Mouse (Mus musculus) MEL (cell line): ENCODE data around the gene Tsc22d1. TPM values are rescaled to one million over a fixed set of nuclear protein-coding genes. Genes with fewer than 3 reads are reported as not detected.

Source experiments
- DNase-seq: peaks from one replicate; pipeline ENCODE4 v3.0.0; 2011; ENCODE audit warnings: low read depth, low spot score
- H3K27ac ChIP-seq: 2 replicates; pipeline ENCODE4 v1.5.1; 2012; ENCODE audit warnings: low read depth, mild to moderate bottlenecking, control low read depth, low read length, moderate library complexity; ENCODE audit not compliant: control insufficient read depth
- H3K27me3 ChIP-seq, 2 experiments: fragments of 150-350 bp in 1 of 2; sonication (generic) in 1 of 2; 2 replicates each; pipeline ENCODE4 v1.6.1; 2012; ENCODE audit warnings: low read length in 2 of 2, mild to moderate bottlenecking in 2 of 2, improper control_type of control experiment in 1 of 2, moderate library complexity in 1 of 2; ENCODE audit not compliant: insufficient read depth in 2 of 2, control insufficient read depth in 1 of 2
- H3K36me3 ChIP-seq, 2 experiments: 2 replicates each; pipeline ENCODE4 v1.6.1; 2012 to 2014; ENCODE audit warnings: low read length in 2 of 2, improper control_type of control experiment in 1 of 2, inconsistent platforms in 1 of 2, mild to moderate bottlenecking in 1 of 2; ENCODE audit not compliant: insufficient read depth in 2 of 2, control insufficient read depth in 1 of 2
- H3K4me1 ChIP-seq, 2 experiments: fragments of 150-350 bp in 1 of 2; sonication (generic) in 1 of 2; 2 replicates each; pipeline ENCODE4 v1.6.1; 2012; ENCODE audit warnings: low read length in 2 of 2, improper control_type of control experiment in 1 of 2, mild to moderate bottlenecking in 1 of 2; ENCODE audit not compliant: insufficient read depth in 2 of 2, control insufficient read depth in 1 of 2
- H3K4me3 ChIP-seq, 2 experiments: fragments of 150-350 bp in 1 of 2; sonication (generic) in 1 of 2; 2 replicates each; pipeline ENCODE4 v1.5.1; 2012; ENCODE audit warnings: low read depth in 2 of 2, low read length in 2 of 2, mild to moderate bottlenecking in 2 of 2, moderate library complexity in 2 of 2, control low read depth in 1 of 2, improper control_type of control experiment in 1 of 2; ENCODE audit not compliant: control insufficient read depth in 1 of 2, insufficient read depth in 1 of 2
- H3K79me2 ChIP-seq: 2 replicates; pipeline ENCODE4 v1.6.1; 2012; ENCODE audit warnings: mild to moderate bottlenecking, low read length, moderate library complexity; ENCODE audit not compliant: control insufficient read depth, poor library complexity, insufficient read depth
- H3K9ac ChIP-seq: 2 replicates; pipeline ENCODE4 v1.6.1; 2012; ENCODE audit warnings: low read depth, mild to moderate bottlenecking, control low read depth, low read length, moderate library complexity; ENCODE audit not compliant: control insufficient read depth, poor library complexity, severe bottlenecking
- H3K9me3 ChIP-seq: fragments of 150-350 bp; sonication (generic); replicated peaks from 2 replicates; pipeline ENCODE4 v1.6.1; 2012; ENCODE audit warnings: mild to moderate bottlenecking, low read length, improper control_type of control experiment, moderate library complexity; ENCODE audit not compliant: insufficient read depth
- BHLHE40 ChIP-seq: IDR thresholded peaks from 2 replicates; pipeline ENCODE4 v1.6.1; 2012; ENCODE audit warnings: low read depth, mild to moderate bottlenecking, inconsistent platforms, low read length, improper control_type of control experiment, borderline replicate concordance
- CHD1 ChIP-seq: IDR thresholded peaks from 2 replicates; pipeline ENCODE4 v1.6.1; 2012; ENCODE audit warnings: low read depth, mild to moderate bottlenecking, inconsistent platforms, low read length, improper control_type of control experiment
- ELF1 ChIP-seq: IDR thresholded peaks from 2 replicates; pipeline ENCODE4 v1.6.1; 2014; ENCODE audit warnings: low read depth, mild to moderate bottlenecking, inconsistent platforms, low read length, improper control_type of control experiment, moderate library complexity
- ETS1 ChIP-seq: IDR thresholded peaks from 2 replicates; pipeline ENCODE4 v1.6.1; 2012; ENCODE audit warnings: low read depth, mild to moderate bottlenecking, inconsistent platforms, low read length, improper control_type of control experiment, moderate library complexity
- GABPA ChIP-seq: IDR thresholded peaks from 2 replicates; pipeline ENCODE4 v1.6.1; 2012; ENCODE audit warnings: low read depth, mild to moderate bottlenecking, inconsistent platforms, low read length, improper control_type of control experiment, moderate library complexity
- KAT2A ChIP-seq: conservative IDR thresholded peaks from 2 replicates; pipeline ENCODE4 v1.6.1; 2012; ENCODE audit warnings: low read depth, low read length, improper control_type of control experiment, inconsistent platforms
- MAFK ChIP-seq: IDR thresholded peaks from 2 replicates; pipeline ENCODE4 v1.6.1; 2011; ENCODE audit warnings: low read depth, mild to moderate bottlenecking, low read length, improper control_type of control experiment, borderline replicate concordance
- MAZ ChIP-seq: IDR thresholded peaks from 2 replicates; pipeline ENCODE4 v1.6.1; 2012; ENCODE audit warnings: low read depth, mild to moderate bottlenecking, inconsistent platforms, low read length, improper control_type of control experiment
- MEF2A ChIP-seq: IDR thresholded peaks from 2 replicates; pipeline ENCODE4 v1.6.1; 2014; ENCODE audit warnings: low read depth, mild to moderate bottlenecking, inconsistent platforms, low read length, improper control_type of control experiment; ENCODE audit not compliant: poor library complexity, insufficient replicate concordance, severe bottlenecking; ENCODE audit errors: extremely low read depth
- MXI1 ChIP-seq: IDR thresholded peaks from 2 replicates; pipeline ENCODE4 v1.6.1; 2011; ENCODE audit warnings: mild to moderate bottlenecking, low read depth, low read length, improper control_type of control experiment
- MYC ChIP-seq: IDR thresholded peaks from 2 replicates; pipeline ENCODE4 v1.6.1; 2011; ENCODE audit warnings: low read depth, mild to moderate bottlenecking, low read length, improper control_type of control experiment, moderate library complexity
- NELFE ChIP-seq: IDR thresholded peaks from 2 replicates; pipeline ENCODE4 v1.6.1; 2011; ENCODE audit warnings: low read depth, low read length, improper control_type of control experiment
- POLR2AphosphoS5 ChIP-seq: IDR thresholded peaks from 2 replicates; pipeline ENCODE4 v1.6.1; 2012; ENCODE audit warnings: low read depth, borderline replicate concordance, mild to moderate bottlenecking, inconsistent platforms, low read length, moderate library complexity, mixed read lengths
- RCOR1 ChIP-seq: IDR thresholded peaks from 2 replicates; pipeline ENCODE4 v1.6.1; 2012; ENCODE audit warnings: low read depth, mild to moderate bottlenecking, inconsistent platforms, low read length, improper control_type of control experiment
- SIN3A ChIP-seq: IDR thresholded peaks from 2 replicates; pipeline ENCODE4 v1.6.1; 2012; ENCODE audit warnings: low read length, improper control_type of control experiment, inconsistent platforms
- TBP ChIP-seq: IDR thresholded peaks from 2 replicates; pipeline ENCODE4 v1.8.0; 2011; ENCODE audit warnings: low read depth, low read length, improper control_type of control experiment
- TCF12 ChIP-seq: IDR thresholded peaks from 2 replicates; pipeline ENCODE4 v1.6.1; 2014; ENCODE audit warnings: low read depth, mild to moderate bottlenecking, inconsistent platforms, low read length, improper control_type of control experiment, moderate library complexity
- USF2 ChIP-seq, 2 experiments: IDR thresholded peaks; 2 replicates each; pipeline ENCODE4 v1.6.1; 2011 to 2012; ENCODE audit warnings: improper control_type of control experiment in 2 of 2, low read length in 2 of 2, borderline replicate concordance in 1 of 2, inconsistent platforms in 1 of 2, low read depth in 1 of 2, mild to moderate bottlenecking in 1 of 2; ENCODE audit not compliant: insufficient read depth in 1 of 2
- ZC3H11A ChIP-seq: IDR thresholded peaks from 2 replicates; pipeline ENCODE4 v1.6.1; 2012; ENCODE audit warnings: low read depth, mild to moderate bottlenecking, inconsistent platforms, low read length, improper control_type of control experiment
- ZMIZ1 ChIP-seq: IDR thresholded peaks from 2 replicates; pipeline ENCODE4 v1.6.1; 2012; ENCODE audit warnings: low read depth, mild to moderate bottlenecking, inconsistent platforms, low read length, improper control_type of control experiment, moderate library complexity
- ZNF384 ChIP-seq: IDR thresholded peaks from 2 replicates; pipeline ENCODE4 v1.6.1; 2012; ENCODE audit warnings: low read depth, mild to moderate bottlenecking, inconsistent platforms, low read length, improper control_type of control experiment
- polyA plus RNA-seq, 2 experiments: library from polyadenylated mRNA; stranded (reverse) in 1 of 2; unstranded in 1 of 2; fragments of >175 nt in 1 of 2; fragments of >200 nt in 1 of 2; gene quantifications; 2 replicates each; pipeline versions ENCODE4 v1.2.1 to v1.2.4; 2012; ENCODE audit warnings: low replicate concordance in 2 of 2, low read depth in 1 of 2; ENCODE audit not compliant: insufficient read length in 2 of 2, insufficient read depth in 1 of 2, missing spikeins in 1 of 2
- total RNA-seq: library from RNA; depleted of rRNA; stranded (reverse); fragments of 300-350 nt; gene quantifications from 2 replicates; pipeline ENCODE4 v1.2.3, GENCODE M21; 2012

Gene Tsc22d1
- total and polyA plus RNA-seq, 3 experiments: 7.6 to 15.9 TPM; not detected in 1

- DNase-seq: no peak
- Histone ChIP-seq H3K4me1 (no peaks in the 10 kb centered on the region), H3K36me3 (no peaks in the 10 kb centered on the region), H3K27me3 (no peaks in the 10 kb centered on the region), H3K9ac (no peak overlapping the region), H3K9me3 (no peaks in the 10 kb centered on the region), H3K79me2 (no peaks in the 10 kb centered on the region), H3K27ac (no peak overlapping the region), H3K4me3 (no peak overlapping the region)
- no peak for TF ChIP-seq ELF1
- TF ChIP-seq BHLHE40: no peak
These were observed 16.5 kb upstream of the Tsc22d1 start for GRCm38 (mm10) chr14:76398251-76398650.

DNA sequence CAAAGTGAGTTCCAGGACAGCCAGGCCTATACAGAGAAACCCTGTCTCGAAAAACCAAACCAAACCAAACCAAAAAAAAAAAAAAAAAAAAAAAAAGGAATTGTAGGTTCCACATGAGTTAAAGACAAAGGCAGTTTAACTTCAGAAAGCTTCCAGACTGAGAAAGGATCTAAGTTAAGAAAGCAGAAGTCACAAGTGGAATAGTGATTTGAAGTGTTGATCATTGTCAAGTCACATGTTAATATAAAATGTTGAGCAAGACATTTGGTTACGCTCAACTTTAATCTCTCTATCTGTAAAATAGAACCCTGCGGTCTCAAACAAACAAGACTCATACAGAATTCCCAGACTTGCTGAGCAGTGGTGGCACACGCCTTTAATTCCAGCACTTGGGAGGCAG lies 12.2 kb upstream of the Tsc22d1 start:
- Histone ChIP-seq H3K9me3 (no peaks in the 10 kb centered on the region), H3K27me3 (no peaks in the 10 kb centered on the region), H3K27ac (no peak overlapping the region), H3K36me3 (no peaks in the 10 kb centered on the region), H3K79me2 (no peaks in the 10 kb centered on the region), H3K9ac (no peak overlapping the region), H3K4me3 (no peak overlapping the region), H3K4me1 (no peaks in the 10 kb centered on the region)
- TF ChIP-seq MEF2A (no peak), CHD1 (no peak), MAFK (no peak), MYC (no peak), SIN3A (no peak), ETS1 (no peak), RCOR1 (no peak), MAZ (no peak), USF2 (IDR thresholded peaks at IDR 0.05; ENCODE audit: borderline replicate concordance in 1 of 2, insufficient read depth in 1 of 2, low read depth in 1 of 2, low read length in 2 of 2) (no peak), POLR2AphosphoS5 (no peak), ZMIZ1 (no peak), ZNF384 (no peak), NELFE (no peak), BHLHE40 (no peak), TCF12 (no peak), ZC3H11A (no peak), TBP (no peak), KAT2A (no peak), MXI1 (no peak), GABPA (no peak)
- DNase-seq: no peak
